In the genomic region with DNA sequence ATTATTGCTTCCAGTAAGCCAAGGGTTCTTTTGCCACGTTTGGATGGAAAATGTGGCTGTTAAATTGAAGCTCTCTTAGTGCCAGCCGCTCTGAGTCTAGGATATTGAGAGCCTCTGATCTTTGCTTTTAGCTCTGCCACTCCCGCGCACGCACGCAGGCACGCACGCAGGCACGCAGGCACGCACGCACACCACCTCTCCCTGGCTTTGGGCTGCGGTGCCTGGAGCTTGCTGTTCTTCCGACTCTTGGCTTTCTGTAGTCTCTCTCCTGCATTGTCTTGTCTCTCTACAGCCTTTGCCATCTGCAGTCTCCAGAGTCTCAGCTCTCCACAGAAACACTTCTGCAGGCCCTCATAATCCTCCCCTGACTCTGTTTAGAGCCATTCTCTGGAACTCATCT, we compare ENCODE assay signal across 13 mouse cellular contexts.
DNase-seq lines count a peak whose midpoint lies in the region; ATAC-seq and TF ChIP-seq lines count a peak whose summit lies in the region.
"Had no signal": no experiment of that assay in that cellular context is flagged by ENCODE, and none has a peak within 500 bp of the region (broad histone marks: within the 10 kb centered on the region; RNA-seq: fewer than 3 reads in every experiment).

No protein-coding gene starts in this region.

- H3K9me3 ChIP-seq in forebrain, postnatal 0 days (ENCODE audit: low read length), result no peaks in the 10 kb centered on the region
- no peaks in the 10 kb centered on the region for H3K9me3 ChIP-seq in forebrain, embryonic 13.5 days (replicated peaks)
- H3K9me3 ChIP-seq in liver, postnatal 0 days (ENCODE audit: low read length), result no peaks in the 10 kb centered on the region
- no peaks in the 10 kb centered on the region for H3K9me3 ChIP-seq in liver, embryonic 12.5 days (replicated peaks)
- no peaks in the 10 kb centered on the region for H3K9me3 ChIP-seq in hindbrain, embryonic 15.5 days
- no peaks in the 10 kb centered on the region for H3K9me3 ChIP-seq in neural tube, embryonic 15.5 days (replicated peaks)
- H3K9me3 ChIP-seq: midbrain, embryonic 12.5 days had no signal

- WGBS in forebrain, postnatal 0 days, result 68% methylated on average over 13 of the region's 13 CpGs
- WGBS in forebrain, embryonic 13.5 days, result 82% methylated on average over 13 of the region's 13 CpGs
- WGBS in liver, postnatal 0 days (ENCODE audit: insufficient replicate concordance), result 75% methylated on average over 13 of the region's 13 CpGs
- WGBS in liver, embryonic 12.5 days (ENCODE audit: insufficient replicate concordance), result 70% methylated on average over 13 of the region's 13 CpGs
- 62% methylated on average over 13 of the region's 13 CpGs for WGBS in hindbrain, embryonic 15.5 days
- 49% methylated on average over 13 of the region's 13 CpGs for WGBS in neural tube, embryonic 15.5 days

- no peak overlapping the region for H3K9ac ChIP-seq in forebrain, postnatal 0 days
- no peak overlapping the region for H3K9ac ChIP-seq in forebrain, embryonic 13.5 days
- no peak overlapping the region for H3K9ac ChIP-seq in liver, postnatal 0 days (replicated peaks)
- H3K9ac ChIP-seq in liver, embryonic 12.5 days, result no peak overlapping the region
- 0 out of 2 replicates have a peak overlapping the region, but pooled peaks have one; percentile 7 for H3K9ac ChIP-seq in hindbrain, embryonic 15.5 days
- H3K9ac ChIP-seq in neural tube, embryonic 15.5 days (replicated peaks), result no peak overlapping the region; the same call in 1 of the 2 replicates
- H3K9ac ChIP-seq: lung, embryonic 14.5 days; midbrain, embryonic 12.5 days had no signal

- peak; percentile 43 for DNase-seq in forebrain, postnatal 0 days
- peak; percentile 7 for DNase-seq in liver, postnatal 0 days
- no peak for DNase-seq in layer of hippocampus, adult 9-11 months
- no peak for DNase-seq in liver
- DNase-seq: B cell, adult 2 months; cerebellum, postnatal 25 days; gastrocnemius, postnatal 10 days; lung, embryonic 14.5 days had no signal

- H3K4me1 ChIP-seq in forebrain, postnatal 0 days (ENCODE audit: insufficient read depth), result peaks cover 6% of the 10 kb centered on the region; the same call in 1 of the 2 replicates
- H3K4me1 ChIP-seq in forebrain, embryonic 13.5 days, result peaks cover 9% of the 10 kb centered on the region
- no peaks in the 10 kb centered on the region for H3K4me1 ChIP-seq in liver, postnatal 0 days (ENCODE audit: insufficient read depth)
- no peaks in the 10 kb centered on the region for H3K4me1 ChIP-seq in liver, embryonic 12.5 days
- peaks cover 19% of the 10 kb centered on the region for H3K4me1 ChIP-seq in hindbrain, embryonic 15.5 days (replicated peaks)
- H3K4me1 ChIP-seq in neural tube, embryonic 15.5 days, result peaks cover 24% of the 10 kb centered on the region

- peak; percentile 79 for ATAC-seq in forebrain, postnatal 0 days
- ATAC-seq in forebrain, embryonic 13.5 days, result no peak
- no peak for ATAC-seq in liver, postnatal 0 days
- ATAC-seq in liver, embryonic 12.5 days, result no peak
- peak; percentile 74; the same call in 1 of the 2 replicates for ATAC-seq in hindbrain, embryonic 15.5 days (ENCODE audit: low FRiP score, low read depth)
- ATAC-seq in neural tube, embryonic 15.5 days (ENCODE audit: low FRiP score), result peak; percentile 61

- no peaks in the 10 kb centered on the region for H3K36me3 ChIP-seq in forebrain, postnatal 0 days (ENCODE audit: insufficient read depth)
- no peaks in the 10 kb centered on the region for H3K36me3 ChIP-seq in forebrain, embryonic 13.5 days (ENCODE audit: poor library complexity, severe bottlenecking)
- no peaks in the 10 kb centered on the region for H3K36me3 ChIP-seq in liver, postnatal 0 days (replicated peaks; ENCODE audit: insufficient read depth, low read length)
- H3K36me3 ChIP-seq in liver, embryonic 12.5 days, result no peaks in the 10 kb centered on the region
- no peaks in the 10 kb centered on the region for H3K36me3 ChIP-seq in hindbrain, embryonic 15.5 days
- no peaks in the 10 kb centered on the region for H3K36me3 ChIP-seq in neural tube, embryonic 15.5 days
- H3K36me3 ChIP-seq: midbrain, embryonic 12.5 days had no signal

- no peak for TF ChIP-seq CTCF in forebrain, postnatal 0 days (IDR thresholded peaks at IDR 0.05; ENCODE audit: low read depth)
- TF ChIP-seq CTCF in liver, postnatal 0 days (IDR thresholded peaks at IDR 0.05; ENCODE audit: low read depth), result no peak

- peak overlapping the region; percentile 62 for H3K27ac ChIP-seq in forebrain, postnatal 0 days (ENCODE audit: low read depth, low read length)
- H3K27ac ChIP-seq in forebrain, embryonic 13.5 days, result no peak overlapping the region
- H3K27ac ChIP-seq in liver, postnatal 0 days (ENCODE audit: low read depth), result no peak overlapping the region
- H3K27ac ChIP-seq in liver, embryonic 12.5 days, result no peak overlapping the region
- peak overlapping the region; percentile 66 for H3K27ac ChIP-seq in hindbrain, embryonic 15.5 days (replicated peaks)
- H3K27ac ChIP-seq in neural tube, embryonic 15.5 days (replicated peaks), result peak overlapping the region; percentile 64
- H3K27ac ChIP-seq: midbrain, embryonic 12.5 days had no signal

- no peak for TF ChIP-seq EP300 in liver, postnatal 0 days (IDR thresholded peaks at IDR 0.05; ENCODE audit: low read depth)

- no peak overlapping the region for H3K4me2 ChIP-seq in forebrain, postnatal 0 days (ENCODE audit: low read depth)
- no peak overlapping the region for H3K4me2 ChIP-seq in forebrain, embryonic 13.5 days
- no peak overlapping the region for H3K4me2 ChIP-seq in liver, postnatal 0 days (ENCODE audit: low read depth, low read length)
- H3K4me2 ChIP-seq in liver, embryonic 12.5 days, result no peak overlapping the region
- H3K4me2 ChIP-seq in hindbrain, embryonic 15.5 days, result peak overlapping the region; percentile 35
- H3K4me2 ChIP-seq in neural tube, embryonic 15.5 days, result peak overlapping the region; percentile 42
- H3K4me2 ChIP-seq: lung, embryonic 14.5 days; midbrain, embryonic 12.5 days had no signal

- no peak overlapping the region for H3K4me3 ChIP-seq in forebrain, postnatal 0 days (ENCODE audit: low read depth, low read length)
- no peak overlapping the region for H3K4me3 ChIP-seq in forebrain, embryonic 13.5 days
- no peak overlapping the region for H3K4me3 ChIP-seq in liver, postnatal 0 days (ENCODE audit: low read depth, low read length)
- H3K4me3 ChIP-seq in liver, embryonic 12.5 days, result no peak overlapping the region
- 0 out of 2 replicates have a peak overlapping the region, but pooled peaks have one; percentile 3 for H3K4me3 ChIP-seq in hindbrain, embryonic 15.5 days
- H3K4me3 ChIP-seq in neural tube, embryonic 15.5 days (replicated peaks), result peak overlapping the region; percentile 6; the same call in 1 of the 2 replicates
- H3K4me3 ChIP-seq: midbrain, embryonic 12.5 days had no signal

- H3K27me3 ChIP-seq in forebrain, postnatal 0 days (ENCODE audit: insufficient read depth, low read length), result no peaks in the 10 kb centered on the region
- H3K27me3 ChIP-seq in forebrain, embryonic 13.5 days, result no peaks in the 10 kb centered on the region
- H3K27me3 ChIP-seq in liver, postnatal 0 days (ENCODE audit: insufficient read depth, low read length), result no peaks in the 10 kb centered on the region
- no peaks in the 10 kb centered on the region for H3K27me3 ChIP-seq in liver, embryonic 12.5 days (replicated peaks)
- H3K27me3 ChIP-seq in hindbrain, embryonic 15.5 days, result no peaks in the 10 kb centered on the region
- H3K27me3 ChIP-seq in neural tube, embryonic 15.5 days (replicated peaks), result no peaks in the 10 kb centered on the region
- H3K27me3 ChIP-seq: midbrain, embryonic 12.5 days had no signal

Comparison
In these comparisons a context has a peak if more than half of its experiments do, and no peak if none do; other contexts are left out.
1. ATAC-seq: peak in forebrain, postnatal 0 days (single experiment), hindbrain, embryonic 15.5 days (single experiment) and neural tube, embryonic 15.5 days (single experiment); none in forebrain, embryonic 13.5 days (single experiment), liver, postnatal 0 days (single experiment) and liver, embryonic 12.5 days (single experiment).
2. DNase-seq: peak in forebrain, postnatal 0 days (single experiment) and liver, postnatal 0 days (single experiment); none in layer of hippocampus, adult 9-11 months (single experiment) and liver (single experiment).
3. H3K27ac ChIP-seq: peak in forebrain, postnatal 0 days (single experiment), hindbrain, embryonic 15.5 days (single experiment) and neural tube, embryonic 15.5 days (single experiment); none in forebrain, embryonic 13.5 days (single experiment), liver, postnatal 0 days (single experiment) and liver, embryonic 12.5 days (single experiment).
4. H3K4me2 ChIP-seq: peak in hindbrain, embryonic 15.5 days (single experiment) and neural tube, embryonic 15.5 days (single experiment); none in forebrain, postnatal 0 days (single experiment), forebrain, embryonic 13.5 days (single experiment), liver, postnatal 0 days (single experiment) and liver, embryonic 12.5 days (single experiment).
5. H3K4me3 ChIP-seq: peak in hindbrain, embryonic 15.5 days (single experiment) and neural tube, embryonic 15.5 days (single experiment); none in forebrain, postnatal 0 days (single experiment), forebrain, embryonic 13.5 days (single experiment), liver, postnatal 0 days (single experiment) and liver, embryonic 12.5 days (single experiment).